Mouse (Mus musculus): ENCODE data around the gene Slc12a3. TPM values are rescaled to one million over a fixed set of nuclear protein-coding genes. Genes with fewer than 3 reads are reported as not detected.

The Slc12a3 gene
- polyA plus RNA-seq (2014; fragmentation: Nextera tagmentation; extraction: Ambion mirVana), result not detected in 2 replicates

DNA sequence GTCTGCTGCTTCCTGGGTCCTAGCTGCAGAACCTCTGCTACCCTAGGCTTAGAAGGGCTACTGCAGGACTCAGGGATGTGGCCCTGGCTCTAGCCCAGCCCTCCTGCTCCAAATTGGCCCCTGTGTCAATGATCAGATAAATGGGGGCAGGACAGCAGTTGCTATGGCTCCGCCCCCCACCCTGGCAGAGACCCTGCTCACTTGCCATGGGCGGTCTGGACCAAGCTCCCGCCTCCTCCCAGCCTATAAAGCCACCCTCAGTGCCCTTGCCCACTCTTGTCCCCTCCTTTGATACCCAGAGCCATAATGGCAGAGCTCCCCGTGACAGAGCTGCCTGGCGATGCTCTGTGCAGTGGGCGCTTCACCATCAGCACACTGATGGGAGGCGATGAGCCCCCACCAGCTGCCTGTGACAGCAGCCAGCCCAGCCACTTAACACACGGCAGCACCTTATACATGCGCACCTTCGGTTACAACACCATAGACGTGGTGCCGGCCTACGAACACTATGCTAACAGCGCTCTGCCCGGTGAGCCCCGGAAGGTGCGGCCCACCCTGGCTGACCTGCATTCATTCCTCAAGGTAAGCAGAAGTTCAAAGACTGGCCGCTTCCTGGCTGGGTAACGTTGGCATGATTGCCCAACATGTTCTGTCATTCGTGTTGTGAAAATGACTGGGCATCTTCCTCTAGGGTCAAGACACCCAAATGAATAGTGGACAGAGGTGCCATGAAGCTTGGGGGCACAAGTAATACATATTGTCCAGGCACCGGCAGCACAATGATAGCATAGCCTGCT, at the start of gene Slc12a3:
Gene Slc12a3, plus strand, starts transcription at position 270 of the 797 bp plus-strand sequence.
- no peak for ATAC-seq (ENCODE audit: insufficient read depth, low FRiP score, low TSS enrichment)
- Histone ChIP-seq H3K4me3 (ENCODE audit: low read depth, low read length) (no peak within 1 kb of the TSS), H3K36me3 (ENCODE audit: control insufficient read depth, insufficient read depth, low read length) (no peaks in the 10 kb centered on the region), H3K9me3 (ENCODE audit: control insufficient read depth, low read length) (no peaks in the 10 kb centered on the region), H3K4me1 (ENCODE audit: control insufficient read depth, insufficient read depth, low read length) (no peaks in the 10 kb centered on the region; the same call in 1 of the 2 replicates), H3K27ac (ENCODE audit: low read depth, low read length) (no peak within 1 kb of the TSS), H3K4me2 (ENCODE audit: low read depth) (no peak within 1 kb of the TSS), H3K9ac (ENCODE audit: low read length) (no peak within 1 kb of the TSS), H3K27me3 (ENCODE audit: control insufficient read depth, insufficient read depth, low read length) (no peaks in the 10 kb centered on the region)
- DNase-seq (ENCODE audit: low spot score), result no peak
- 82% methylated on average over 21 of the region's 21 CpGs for WGBS

DNA sequence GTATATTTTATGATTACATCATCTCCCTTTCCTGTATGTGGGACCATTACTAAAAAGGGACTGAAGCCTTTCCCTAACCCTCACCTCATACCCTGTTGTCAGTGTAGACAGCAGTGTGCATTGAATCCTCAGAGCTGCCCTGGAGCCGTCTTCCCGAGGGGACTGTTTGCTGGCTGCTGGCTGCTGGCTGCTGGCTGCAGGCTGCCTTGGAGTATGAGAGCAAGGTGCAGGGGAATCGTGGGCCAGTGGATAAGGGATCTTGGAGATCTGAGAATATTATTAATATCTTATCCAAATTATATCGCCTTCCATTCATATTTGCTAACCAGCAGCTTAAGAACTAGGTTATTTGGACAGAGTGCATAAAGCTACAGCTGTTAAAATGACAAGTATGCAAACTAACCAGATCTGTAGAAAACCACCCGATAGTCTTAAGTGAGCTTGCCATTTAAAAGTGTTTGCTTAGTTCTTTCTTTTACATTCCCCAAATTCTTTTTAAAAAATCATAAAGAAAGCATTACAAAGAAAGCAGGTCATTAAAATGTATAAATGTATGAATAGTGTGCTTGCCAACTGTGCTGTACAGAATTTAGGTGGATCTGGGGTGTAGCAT, 48.9 kb upstream of the Slc12a3 start:
- ATAC-seq (ENCODE audit: insufficient read depth, low FRiP score, low TSS enrichment) (no peak), DNase-seq (ENCODE audit: low spot score) (no peak)
- no peak overlapping the region for H3K4me2 ChIP-seq (ENCODE audit: low read depth)
- no peak overlapping the region for H3K4me3 ChIP-seq (ENCODE audit: low read depth, low read length)
- H3K9ac ChIP-seq (ENCODE audit: low read length), result no peak overlapping the region
- no peaks in the 10 kb centered on the region for H3K27me3 ChIP-seq (ENCODE audit: control insufficient read depth, insufficient read depth, low read length)
- H3K36me3 ChIP-seq (ENCODE audit: control insufficient read depth, insufficient read depth, low read length), result no peaks in the 10 kb centered on the region
- WGBS, result 90% methylated on average over 5 of the region's 5 CpGs
- no peaks in the 10 kb centered on the region for H3K9me3 ChIP-seq (ENCODE audit: control insufficient read depth, low read length)
- no peak overlapping the region for H3K27ac ChIP-seq (ENCODE audit: low read depth, low read length)
- no peaks in the 10 kb centered on the region for H3K4me1 ChIP-seq (ENCODE audit: control insufficient read depth, insufficient read depth, low read length)

- 88% methylated on average over 3 of the region's 3 CpGs for WGBS
- Histone ChIP-seq H3K27me3 (ENCODE audit: control insufficient read depth, insufficient read depth, low read length) (no peaks in the 10 kb centered on the region), H3K9ac (ENCODE audit: low read length) (no peak overlapping the region), H3K9me3 (ENCODE audit: control insufficient read depth, low read length) (no peaks in the 10 kb centered on the region), H3K4me3 (ENCODE audit: low read depth, low read length) (no peak overlapping the region), H3K27ac (ENCODE audit: low read depth, low read length) (no peak overlapping the region), H3K4me2 (ENCODE audit: low read depth) (no peak overlapping the region), H3K36me3 (ENCODE audit: control insufficient read depth, insufficient read depth, low read length) (no peaks in the 10 kb centered on the region), H3K4me1 (ENCODE audit: control insufficient read depth, insufficient read depth, low read length) (no peaks in the 10 kb centered on the region)
- ATAC-seq (ENCODE audit: insufficient read depth, low FRiP score, low TSS enrichment), result no peak
- no peak for DNase-seq (ENCODE audit: low spot score)
Observed at GRCm38 (mm10) chr8:94282453-94282985, 46.5 kb upstream of the Slc12a3 start.

GRCm38 (mm10) chr8:94284204-94284603, 44.8 kb upstream of the Slc12a3 start:
- Histone ChIP-seq H3K4me1 (ENCODE audit: control insufficient read depth, insufficient read depth, low read length) (no peaks in the 10 kb centered on the region), H3K9me3 (ENCODE audit: control insufficient read depth, low read length) (no peaks in the 10 kb centered on the region), H3K36me3 (ENCODE audit: control insufficient read depth, insufficient read depth, low read length) (no peaks in the 10 kb centered on the region), H3K9ac (ENCODE audit: low read length) (no peak overlapping the region), H3K27me3 (ENCODE audit: control insufficient read depth, insufficient read depth, low read length) (no peaks in the 10 kb centered on the region), H3K27ac (ENCODE audit: low read depth, low read length) (no peak overlapping the region), H3K4me2 (ENCODE audit: low read depth) (no peak overlapping the region), H3K4me3 (ENCODE audit: low read depth, low read length) (no peak overlapping the region)
- DNase-seq (ENCODE audit: low spot score) (no peak), ATAC-seq (ENCODE audit: insufficient read depth, low FRiP score, low TSS enrichment) (no peak)
- 95% methylated on average over 7 of the region's 7 CpGs for WGBS

- no peak for DNase-seq (ENCODE audit: low spot score)
- Histone ChIP-seq H3K4me3 (ENCODE audit: low read depth, low read length) (no peak overlapping the region), H3K9ac (ENCODE audit: low read length) (no peak overlapping the region), H3K27ac (ENCODE audit: low read depth, low read length) (no peak overlapping the region), H3K27me3 (ENCODE audit: control insufficient read depth, insufficient read depth, low read length) (no peaks in the 10 kb centered on the region), H3K4me1 (ENCODE audit: control insufficient read depth, insufficient read depth, low read length) (no peaks in the 10 kb centered on the region), H3K4me2 (ENCODE audit: low read depth) (no peak overlapping the region), H3K9me3 (ENCODE audit: control insufficient read depth, low read length) (no peaks in the 10 kb centered on the region), H3K36me3 (ENCODE audit: control insufficient read depth, insufficient read depth, low read length) (no peaks in the 10 kb centered on the region)
- WGBS, result 96% methylated on average over 5 of the region's 5 CpGs
- no peak for ATAC-seq (ENCODE audit: insufficient read depth, low FRiP score, low TSS enrichment)
Observed at GRCm38 (mm10) chr8:94290606-94291005, 38.4 kb upstream of the Slc12a3 start.

DNA sequence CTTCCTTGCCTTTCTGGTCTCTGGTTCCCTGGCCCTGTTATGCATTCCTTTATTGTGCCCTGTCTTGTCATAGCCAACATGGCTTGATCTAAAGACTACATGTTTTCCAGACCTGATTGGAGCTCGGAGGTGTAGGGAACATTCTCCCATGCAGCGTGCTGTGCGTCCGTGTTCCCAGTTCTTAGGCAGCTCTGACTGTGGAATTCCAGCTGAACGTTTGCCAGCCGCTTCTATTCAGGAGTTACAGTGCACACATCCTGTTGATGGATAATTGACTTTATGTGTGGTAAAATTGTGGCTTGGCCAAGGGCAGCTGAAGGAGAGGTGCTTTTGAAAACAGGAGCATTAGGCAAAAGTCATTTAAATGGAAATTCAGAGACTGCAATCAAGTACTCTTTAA, 36.9 kb upstream of the Slc12a3 start:
- ATAC-seq (ENCODE audit: insufficient read depth, low FRiP score, low TSS enrichment), result no peak
- DNase-seq (ENCODE audit: low spot score), result no peak
- Histone ChIP-seq H3K4me2 (ENCODE audit: low read depth) (no peak overlapping the region), H3K27ac (ENCODE audit: low read depth, low read length) (no peak overlapping the region), H3K9me3 (ENCODE audit: control insufficient read depth, low read length) (no peaks in the 10 kb centered on the region), H3K4me3 (ENCODE audit: low read depth, low read length) (no peak overlapping the region), H3K4me1 (ENCODE audit: control insufficient read depth, insufficient read depth, low read length) (no peaks in the 10 kb centered on the region), H3K27me3 (ENCODE audit: control insufficient read depth, insufficient read depth, low read length) (no peaks in the 10 kb centered on the region), H3K36me3 (ENCODE audit: control insufficient read depth, insufficient read depth, low read length) (no peaks in the 10 kb centered on the region), H3K9ac (ENCODE audit: low read length) (no peak overlapping the region)
- 90% methylated on average over 6 of the region's 6 CpGs for WGBS

DNA sequence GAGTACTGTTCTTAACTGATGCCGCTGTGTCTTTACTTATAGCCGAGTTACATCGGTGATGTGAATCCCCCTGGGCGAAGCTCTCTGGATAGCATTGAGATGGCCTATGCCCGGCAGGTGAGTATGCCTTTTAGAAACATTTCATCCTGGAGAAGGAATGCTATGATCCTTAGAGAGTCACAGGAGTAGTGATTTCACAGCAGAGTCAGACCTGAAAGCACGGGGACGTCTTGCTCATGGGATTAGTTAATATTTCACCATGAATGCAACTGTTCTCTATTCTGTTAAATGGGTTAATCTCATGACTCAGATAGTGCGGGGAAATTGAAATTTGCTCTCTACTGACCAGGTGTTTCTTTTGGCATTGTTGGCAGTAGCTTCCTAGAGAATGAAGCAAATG, 36.4 kb upstream of the Slc12a3 start:
- Histone ChIP-seq H3K4me1 (ENCODE audit: control insufficient read depth, insufficient read depth, low read length) (no peaks in the 10 kb centered on the region), H3K4me3 (ENCODE audit: low read depth, low read length) (no peak overlapping the region), H3K36me3 (ENCODE audit: control insufficient read depth, insufficient read depth, low read length) (no peaks in the 10 kb centered on the region), H3K27ac (ENCODE audit: low read depth, low read length) (no peak overlapping the region), H3K4me2 (ENCODE audit: low read depth) (no peak overlapping the region), H3K27me3 (ENCODE audit: control insufficient read depth, insufficient read depth, low read length) (no peaks in the 10 kb centered on the region), H3K9me3 (ENCODE audit: control insufficient read depth, low read length) (no peaks in the 10 kb centered on the region), H3K9ac (ENCODE audit: low read length) (no peak overlapping the region)
- no peak for DNase-seq (ENCODE audit: low spot score)
- 95% methylated on average over 8 of the region's 8 CpGs for WGBS
- ATAC-seq (ENCODE audit: insufficient read depth, low FRiP score, low TSS enrichment), result no peak

DNA sequence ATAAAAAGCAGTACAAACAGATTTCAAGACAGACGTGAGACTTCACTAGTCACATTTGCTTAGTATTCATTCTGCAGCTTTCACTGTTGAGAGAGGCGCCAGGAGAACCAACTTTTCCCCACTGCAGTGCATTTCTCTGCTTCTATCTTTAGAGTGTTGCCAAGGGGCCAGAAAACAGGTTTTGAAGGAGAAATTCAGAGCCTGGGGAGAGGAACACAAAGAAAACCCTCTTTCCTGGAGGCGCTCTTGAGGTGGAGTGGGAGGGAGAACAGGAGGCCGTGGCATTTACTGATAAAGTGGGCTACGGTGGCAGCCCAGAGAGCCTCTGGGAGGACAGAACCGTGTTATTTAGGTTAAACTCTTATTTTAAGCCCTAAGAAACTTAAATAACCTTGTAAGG, 33.3 kb upstream of the Slc12a3 start:
- Histone ChIP-seq H3K9ac (ENCODE audit: low read length) (no peak overlapping the region), H3K27ac (ENCODE audit: low read depth, low read length) (no peak overlapping the region), H3K4me2 (ENCODE audit: low read depth) (no peak overlapping the region), H3K36me3 (ENCODE audit: control insufficient read depth, insufficient read depth, low read length) (no peaks in the 10 kb centered on the region), H3K27me3 (ENCODE audit: control insufficient read depth, insufficient read depth, low read length) (no peaks in the 10 kb centered on the region), H3K4me1 (ENCODE audit: control insufficient read depth, insufficient read depth, low read length) (no peaks in the 10 kb centered on the region), H3K4me3 (ENCODE audit: low read depth, low read length) (no peak overlapping the region), H3K9me3 (ENCODE audit: control insufficient read depth, low read length) (no peaks in the 10 kb centered on the region)
- ATAC-seq (ENCODE audit: insufficient read depth, low FRiP score, low TSS enrichment) (no peak), DNase-seq (ENCODE audit: low spot score) (no peak)
- WGBS, result 87% methylated on average over 6 of the region's 6 CpGs
